Mouse (Mus musculus): ENCODE measurements around the gene Cd46. TPM values are rescaled to one million over a fixed set of nuclear protein-coding genes. Genes with fewer than 3 reads are reported as not detected.

Gene Cd46
- polyA plus RNA-seq, 1 experiment from 2014 or later, result 1.2 TPM

- H3K9ac ChIP-seq (replicated peaks), result no peak overlapping the region
- no peak overlapping the region for H3K4me3 ChIP-seq (replicated peaks)
- H3K4me2 ChIP-seq, result 0 out of 2 replicates have a peak overlapping the region, but pooled peaks have one; percentile 16
- H3K36me3 ChIP-seq, result peaks cover 7% of the 10 kb centered on the region; the same call in 1 of the 2 replicates
- H3K27me3 ChIP-seq (replicated peaks), result no peaks in the 10 kb centered on the region
- H3K9me3 ChIP-seq (replicated peaks), result no peaks in the 10 kb centered on the region
- no peak overlapping the region for H3K27ac ChIP-seq (replicated peaks)
- WGBS, result 87% methylated on average over 9 of the region's 9 CpGs
- H3K4me1 ChIP-seq, result peaks cover 7% of the 10 kb centered on the region; the same call in 1 of the 2 replicates
- peak; percentile 50; the same call in 1 of the 2 replicates for ATAC-seq (ENCODE audit: low FRiP score)
These were observed 73.7 kb downstream of the Cd46 start for GRCm38 (mm10) chr1:195018089-195018999.

DNA sequence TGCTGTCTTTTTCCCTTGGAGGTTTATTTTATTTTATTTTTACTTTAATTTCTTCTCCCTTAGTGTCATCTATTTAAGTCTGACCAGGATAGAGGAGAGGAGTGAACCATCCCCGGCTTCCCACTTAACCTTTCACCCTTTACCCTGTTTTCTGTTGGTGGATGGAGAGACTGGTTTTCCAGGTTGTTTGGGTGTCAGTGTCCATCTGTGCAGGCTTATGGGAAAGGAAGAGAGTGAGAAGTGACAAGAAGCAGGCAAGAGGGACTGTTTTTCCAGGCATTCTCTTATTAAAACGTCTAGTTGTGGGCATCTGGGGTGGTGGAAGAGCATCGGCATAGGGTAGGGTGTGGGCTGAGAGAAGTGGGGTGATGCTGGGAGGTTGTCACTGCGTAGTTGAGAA, 74.4 kb downstream of the Cd46 start:
- Histone ChIP-seq H3K27me3 (replicated peaks) (no peaks in the 10 kb centered on the region), H3K36me3 (peaks cover 3% of the 10 kb centered on the region; the same call in 1 of the 2 replicates), H3K9ac (replicated peaks) (no peak overlapping the region), H3K4me3 (replicated peaks) (no peak overlapping the region), H3K27ac (replicated peaks) (0 out of 2 replicates have a peak overlapping the region, but pooled peaks have one; percentile 72), H3K4me1 (peaks cover 7% of the 10 kb centered on the region; the same call in 1 of the 2 replicates), H3K9me3 (replicated peaks) (no peaks in the 10 kb centered on the region), H3K4me2 (peak overlapping the region; percentile 16; the same call in 1 of the 2 replicates)
- ATAC-seq (ENCODE audit: low FRiP score), result peak; percentile 39
- 87% methylated on average over 4 of the region's 4 CpGs for WGBS

- 60% methylated on average over 11 of the region's 11 CpGs for WGBS
- no peaks in the 10 kb centered on the region for H3K9me3 ChIP-seq (replicated peaks)
- peak; percentile 84 for ATAC-seq (ENCODE audit: low FRiP score)
- H3K36me3 ChIP-seq, result no peaks in the 10 kb centered on the region
- H3K4me1 ChIP-seq, result peaks cover 7% of the 10 kb centered on the region; the same call in 1 of the 2 replicates
- H3K4me3 ChIP-seq (replicated peaks), result peak overlapping the region; percentile 18; the same call in 1 of the 2 replicates
- peak overlapping the region; percentile 72 for H3K27ac ChIP-seq (replicated peaks)
- peak overlapping the region; percentile 50 for H3K4me2 ChIP-seq
- H3K27me3 ChIP-seq (replicated peaks), result no peaks in the 10 kb centered on the region
- 0 out of 2 replicates have a peak overlapping the region, but pooled peaks have one; percentile 17 for H3K9ac ChIP-seq (replicated peaks)
These were observed 75.1 kb downstream of the Cd46 start for GRCm38 (mm10) chr1:195016811-195017501.

DNA sequence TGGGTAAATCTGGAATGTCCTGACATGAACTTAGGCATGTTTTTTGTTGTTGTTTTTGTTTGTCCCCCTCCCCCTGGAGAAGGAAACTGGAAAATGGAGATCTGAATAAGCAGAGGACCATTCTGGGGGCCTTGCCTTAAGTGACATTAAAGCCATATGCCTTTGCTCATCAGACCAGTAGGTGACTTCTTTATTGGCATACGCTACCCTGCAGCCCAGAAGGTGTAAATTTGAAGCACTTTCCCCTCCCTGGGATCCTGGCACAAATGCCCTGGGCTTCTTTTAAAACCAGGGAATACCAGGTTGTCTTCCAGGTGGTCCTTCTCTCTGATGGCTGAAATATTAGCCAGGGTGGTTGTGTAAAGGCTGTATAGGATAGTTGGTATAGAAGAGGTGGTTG, 76.8 kb downstream of the Cd46 start:
- no peak overlapping the region for H3K27ac ChIP-seq (replicated peaks)
- 93% methylated on average over 1 of the region's 1 CpGs for WGBS
- ATAC-seq (ENCODE audit: low FRiP score), result no peak
- H3K9me3 ChIP-seq (replicated peaks), result no peaks in the 10 kb centered on the region
- H3K4me2 ChIP-seq, result no peak overlapping the region
- H3K27me3 ChIP-seq (replicated peaks), result no peaks in the 10 kb centered on the region
- H3K9ac ChIP-seq (replicated peaks), result no peak overlapping the region
- H3K36me3 ChIP-seq, result no peaks in the 10 kb centered on the region
- peaks cover 7% of the 10 kb centered on the region; the same call in 1 of the 2 replicates for H3K4me1 ChIP-seq
- no peak overlapping the region for H3K4me3 ChIP-seq (replicated peaks)

DNA sequence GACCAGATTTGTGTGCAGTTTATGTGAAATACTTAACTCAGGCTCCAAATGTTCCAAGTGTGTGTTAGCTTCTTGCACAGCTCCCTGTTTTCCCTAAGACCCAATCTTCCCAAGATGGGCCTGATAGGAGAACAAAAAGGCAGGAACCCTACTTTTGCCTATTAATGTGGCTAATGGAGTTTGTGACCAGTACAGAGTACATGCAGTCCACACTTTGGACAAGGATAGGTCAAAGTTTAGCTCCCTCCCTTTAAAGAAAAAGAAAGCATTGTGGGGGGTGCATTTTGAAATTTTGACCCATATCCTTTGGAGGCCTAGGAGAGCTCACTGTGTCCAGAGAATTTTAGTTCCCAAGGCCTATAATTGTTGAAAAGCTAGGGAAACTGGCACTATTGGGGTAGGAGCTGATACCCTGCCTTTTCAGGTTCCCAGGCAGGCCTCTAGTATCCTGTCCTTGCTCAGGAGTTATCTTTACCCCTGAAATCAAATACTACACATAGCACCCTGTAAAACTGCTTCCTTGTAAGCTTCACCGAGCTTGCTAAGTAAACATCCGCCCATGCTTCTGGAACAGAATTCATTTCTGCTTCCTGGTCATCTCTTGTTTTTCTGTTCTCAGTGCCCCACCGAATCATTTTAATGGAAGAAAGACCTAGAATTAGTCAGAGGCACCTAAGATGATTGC, 77.7 kb downstream of the Cd46 start:
- no peak for ATAC-seq (ENCODE audit: low FRiP score)
- H3K27ac ChIP-seq (replicated peaks), result no peak overlapping the region
- no peaks in the 10 kb centered on the region for H3K9me3 ChIP-seq (replicated peaks)
- H3K4me1 ChIP-seq, result peaks cover 7% of the 10 kb centered on the region; the same call in 1 of the 2 replicates
- WGBS, result 85% methylated on average over 3 of the region's 3 CpGs
- H3K4me3 ChIP-seq (replicated peaks), result no peak overlapping the region
- H3K9ac ChIP-seq (replicated peaks), result no peak overlapping the region
- no peak overlapping the region for H3K4me2 ChIP-seq
- H3K27me3 ChIP-seq (replicated peaks), result no peaks in the 10 kb centered on the region
- H3K36me3 ChIP-seq, result no peaks in the 10 kb centered on the region

DNA sequence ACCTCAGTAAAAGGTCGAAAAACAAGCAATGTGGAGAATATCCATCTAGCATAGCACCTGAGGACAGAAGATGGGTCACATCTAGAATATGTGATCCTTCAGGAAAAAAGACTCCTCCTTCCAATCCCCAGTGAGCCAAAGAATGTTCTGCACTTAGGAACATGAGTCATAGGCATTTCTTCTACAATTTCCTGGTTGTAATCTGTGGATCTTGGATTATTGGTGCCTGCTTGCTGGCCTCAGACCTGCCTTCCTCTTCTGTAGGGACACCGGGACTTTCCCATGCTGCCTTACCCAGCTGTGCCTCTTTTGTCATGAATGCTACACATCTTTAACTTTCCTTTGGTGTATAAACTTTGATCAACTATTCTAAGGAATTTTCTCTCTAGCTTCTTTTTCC, 79.5 kb downstream of the Cd46 start:
- H3K36me3 ChIP-seq, result no peaks in the 10 kb centered on the region
- ATAC-seq (ENCODE audit: low FRiP score), result no peak
- WGBS, result 81% methylated on average over 2 of the region's 2 CpGs
- H3K9ac ChIP-seq (replicated peaks), result no peak overlapping the region
- H3K27me3 ChIP-seq (replicated peaks), result no peaks in the 10 kb centered on the region
- H3K27ac ChIP-seq (replicated peaks), result no peak overlapping the region
- H3K4me1 ChIP-seq, result peaks cover 7% of the 10 kb centered on the region; the same call in 1 of the 2 replicates
- no peak overlapping the region for H3K4me3 ChIP-seq (replicated peaks)
- H3K9me3 ChIP-seq (replicated peaks), result no peaks in the 10 kb centered on the region
- no peak overlapping the region for H3K4me2 ChIP-seq

DNA sequence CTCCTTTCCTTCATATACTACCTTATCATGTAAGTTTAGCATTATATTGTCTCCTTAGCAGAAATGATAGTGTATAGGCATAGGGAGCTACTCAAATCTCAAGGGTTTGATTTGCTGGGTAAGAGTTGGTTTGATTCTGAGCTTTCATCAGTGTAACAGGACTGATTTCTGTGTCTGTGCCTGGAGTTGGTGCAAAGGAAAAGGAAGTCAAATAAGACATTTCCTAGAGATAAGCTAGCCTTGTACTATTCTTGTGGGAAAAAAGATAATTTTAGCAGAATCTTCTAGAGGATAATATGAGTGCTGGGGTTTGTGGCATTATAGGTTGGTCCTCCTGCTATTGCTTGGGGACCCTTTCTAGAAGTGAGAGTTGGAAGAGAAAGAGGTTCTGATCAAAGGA, 85.8 kb downstream of the Cd46 start:
- ATAC-seq (ENCODE audit: low FRiP score), result no peak
- H3K4me2 ChIP-seq, result no peak overlapping the region

DNA sequence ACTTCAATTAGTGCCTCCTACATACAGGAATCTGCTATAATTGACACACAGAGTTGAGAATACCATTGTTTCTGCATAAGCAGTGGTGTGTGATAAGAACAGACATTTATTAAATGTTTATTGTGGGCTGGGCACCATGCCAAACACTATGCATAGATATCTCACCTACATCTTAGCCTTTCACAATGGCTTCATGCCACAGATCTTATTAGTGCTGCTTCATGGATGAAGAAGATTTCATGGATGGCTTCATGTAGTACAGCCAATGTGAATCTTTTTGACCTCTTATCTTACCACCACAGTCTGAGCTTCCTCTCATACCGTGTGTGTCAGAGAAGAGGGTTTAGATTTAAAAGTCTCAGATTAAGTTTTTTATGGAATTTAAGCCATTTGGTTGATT, 87.9 kb downstream of the Cd46 start:
- H3K27ac ChIP-seq (replicated peaks), result no peak overlapping the region
- H3K4me3 ChIP-seq (replicated peaks), result no peak overlapping the region
- no peaks in the 10 kb centered on the region for H3K9me3 ChIP-seq (replicated peaks)
- H3K4me2 ChIP-seq, result no peak overlapping the region
- H3K9ac ChIP-seq (replicated peaks), result no peak overlapping the region
- no peaks in the 10 kb centered on the region for H3K27me3 ChIP-seq (replicated peaks)
- no peaks in the 10 kb centered on the region for H3K4me1 ChIP-seq
- no peak for ATAC-seq (ENCODE audit: low FRiP score)
- no peaks in the 10 kb centered on the region for H3K36me3 ChIP-seq
- 71% methylated on average over 1 of the region's 1 CpGs for WGBS

More for the DNA sequence above, 85.8 kb downstream of the Cd46 start:
- H3K9ac ChIP-seq (replicated peaks), result no peak overlapping the region
- H3K27ac ChIP-seq (replicated peaks), result no peak overlapping the region
- no peaks in the 10 kb centered on the region for H3K36me3 ChIP-seq
- H3K27me3 ChIP-seq (replicated peaks), result no peaks in the 10 kb centered on the region
- no peak overlapping the region for H3K4me3 ChIP-seq (replicated peaks)
- no peaks in the 10 kb centered on the region for H3K9me3 ChIP-seq (replicated peaks)
- H3K4me1 ChIP-seq, result no peaks in the 10 kb centered on the region

DNA sequence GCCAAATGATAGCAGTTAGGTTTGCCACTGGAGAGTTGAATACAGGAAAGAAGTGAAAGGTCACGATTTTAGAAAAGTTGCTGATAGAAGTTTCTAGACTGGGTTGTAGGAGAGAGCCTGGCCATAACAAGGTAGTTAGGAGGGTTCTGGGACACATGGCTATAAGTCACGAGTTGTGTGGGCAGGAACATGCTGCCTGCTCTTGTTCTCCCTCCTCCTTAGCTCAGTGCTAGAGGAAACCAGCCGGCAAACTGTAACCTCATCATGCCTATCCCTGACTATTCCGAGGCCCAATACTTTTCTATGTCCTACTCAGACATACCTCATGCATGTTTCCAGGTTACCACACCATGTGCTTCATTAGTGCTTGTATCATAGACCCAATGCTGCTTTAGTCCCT, 88.7 kb downstream of the Cd46 start:
- Histone ChIP-seq H3K4me3 (replicated peaks) (no peak overlapping the region), H3K9ac (replicated peaks) (no peak overlapping the region)
- WGBS, result 88% methylated on average over 4 of the region's 4 CpGs

GRCm38 (mm10) chr1:194998396-194998795, 93.7 kb downstream of the Cd46 start:
- H3K9ac ChIP-seq (replicated peaks), result no peak overlapping the region
- WGBS, result 81% methylated on average over 1 of the region's 1 CpGs
- H3K4me2 ChIP-seq, result no peak overlapping the region
- H3K36me3 ChIP-seq, result no peaks in the 10 kb centered on the region
- H3K4me3 ChIP-seq (replicated peaks), result no peak overlapping the region
- no peaks in the 10 kb centered on the region for H3K27me3 ChIP-seq (replicated peaks)
- H3K4me1 ChIP-seq, result no peaks in the 10 kb centered on the region
- H3K9me3 ChIP-seq (replicated peaks), result no peaks in the 10 kb centered on the region
- no peak overlapping the region for H3K27ac ChIP-seq (replicated peaks)
- no peak for ATAC-seq (ENCODE audit: low FRiP score)

More for the DNA sequence above, 88.7 kb downstream of the Cd46 start:
- no peaks in the 10 kb centered on the region for H3K36me3 ChIP-seq
- no peaks in the 10 kb centered on the region for H3K27me3 ChIP-seq (replicated peaks)
- no peak overlapping the region for H3K4me2 ChIP-seq
- no peak for ATAC-seq (ENCODE audit: low FRiP score)
- no peaks in the 10 kb centered on the region for H3K9me3 ChIP-seq (replicated peaks)
- no peak overlapping the region for H3K27ac ChIP-seq (replicated peaks)
- H3K4me1 ChIP-seq, result no peaks in the 10 kb centered on the region

GRCm38 (mm10) chr1:194995196-194995595, 96.9 kb downstream of the Cd46 start:
- Histone ChIP-seq H3K36me3 (no peaks in the 10 kb centered on the region), H3K4me2 (no peak overlapping the region), H3K27me3 (replicated peaks) (no peaks in the 10 kb centered on the region), H3K9ac (replicated peaks) (no peak overlapping the region), H3K27ac (replicated peaks) (no peak overlapping the region), H3K4me1 (no peaks in the 10 kb centered on the region), H3K9me3 (replicated peaks) (no peaks in the 10 kb centered on the region), H3K4me3 (replicated peaks) (no peak overlapping the region)
- 86% methylated on average over 2 of the region's 2 CpGs for WGBS
- ATAC-seq (ENCODE audit: low FRiP score), result no peak

All from neural tube, embryonic 15.5 days (tissue).